Mouse (Mus musculus) liver, postnatal 0 days (tissue): Measurements from ENCODE around the gene Washc4.

Experiments used
- CTCF ChIP-seq: sonication (generic); IDR thresholded peaks from 2 replicates; pipeline ENCODE4 v1.5.1; 2016; ENCODE audit warnings: antibody characterized with exemption, low read depth
- EP300 ChIP-seq: IDR thresholded peaks from 2 replicates; pipeline ENCODE4 v1.6.1; 2016; ENCODE audit warnings: antibody characterized with exemption, low read depth, mild to moderate bottlenecking

- TF ChIP-seq CTCF (no peak), EP300 (no peak)
These were observed 63.6 kb downstream of the Washc4 start for GRCm38 (mm10) chr10:83607111-83607510.
